Mouse (Mus musculus) hindbrain, postnatal 0 days (tissue): ENCODE measurements at regions not wholly inside any gene's neighbourhood (a gene's known extent, or its start where the extent isn't known, plus 50 kb on each side); places are given as distances from the start of the nearest gene placed in this dataset.

ENCODE experiments used
- ATAC-seq: fragments of 200-750 bp; cut with Nextera tagmentation; 2 replicates; pipeline ENCODE4 v1.8.0; 2017; ENCODE audit warnings: mild to moderate bottlenecking, moderate TSS enrichment, moderate library complexity
- DNase-seq: peaks from one replicate; pipeline ENCODE4 v3.0.0-alpha.2; 2015; ENCODE audit warnings: low spot score
- H3K27ac ChIP-seq: fragments of 300-500 bp; sonication (generic); 2 replicates; pipeline ENCODE4 v1.5.1; 2014; ENCODE audit warnings: mild to moderate bottlenecking
- H3K27me3 ChIP-seq: fragments of 300-500 bp; sonication (generic); 2 replicates; pipeline ENCODE4 v1.6.1; 2014; ENCODE audit warnings: low read length, mixed read lengths; ENCODE audit not compliant: insufficient read depth
- H3K36me3 ChIP-seq: fragments of 300-500 bp; sonication (generic); 2 replicates; pipeline ENCODE4 v1.6.1; 2014; ENCODE audit warnings: low read length, mixed read lengths; ENCODE audit not compliant: insufficient read depth
- H3K4me1 ChIP-seq: fragments of 300-500 bp; sonication (generic); 2 replicates; pipeline ENCODE4 v1.6.1; 2014; ENCODE audit warnings: antibody characterized with exemption, low read length, mixed read lengths; ENCODE audit not compliant: insufficient read depth
- H3K4me2 ChIP-seq: fragments of 300-500 bp; sonication (generic); 2 replicates; pipeline ENCODE4 v1.6.1; 2014; ENCODE audit warnings: low read depth, mild to moderate bottlenecking, low read length, moderate library complexity, mixed read lengths
- H3K4me3 ChIP-seq: fragments of 300-500 bp; sonication (generic); 2 replicates; pipeline ENCODE4 v1.5.1; 2014; ENCODE audit warnings: low read length
- H3K9ac ChIP-seq: fragments of 300-500 bp; sonication (generic); replicated peaks from 2 replicates; pipeline ENCODE4 v1.6.1; 2014; ENCODE audit warnings: mild to moderate bottlenecking, low read length, moderate library complexity, mixed read lengths
- H3K9me3 ChIP-seq: fragments of 300-500 bp; sonication (generic); 2 replicates; pipeline ENCODE4 v1.6.1; 2016; ENCODE audit warnings: low read length, mixed read lengths
- CTCF ChIP-seq: IDR thresholded peaks from 2 replicates; pipeline ENCODE4 v1.5.1; 2016; ENCODE audit warnings: antibody characterized with exemption, control low read depth, low read depth
- WGBS: fragments of 180-500 bp; shearing (Covaris S2); extraction: QIAGEN DNeasy Blood & Tissue Kit; methylation state at CpG from one replicate; pipeline ENCODE4 v1.1.7; 2014; 5-methylcytosine and 5-hydroxymethylcytosine counted together

GRCm38 (mm10) chr5:40714497-40715128 lies 959.3 kb upstream of the Hs3st1 start:
- no peak overlapping the region for H3K27ac ChIP-seq
- 86% methylated on average over 3 of the region's 3 CpGs for WGBS
- DNase-seq (no peak), ATAC-seq (no peak)
- no peaks in the 10 kb centered on the region for H3K9me3 ChIP-seq
- H3K4me3 ChIP-seq, result no peak overlapping the region
- H3K9ac ChIP-seq, result no peak overlapping the region
- no peaks in the 10 kb centered on the region for H3K36me3 ChIP-seq
- no peak overlapping the region for H3K4me2 ChIP-seq
- no peak for TF ChIP-seq CTCF
- no peaks in the 10 kb centered on the region for H3K4me1 ChIP-seq
- no peaks in the 10 kb centered on the region for H3K27me3 ChIP-seq

DNA sequence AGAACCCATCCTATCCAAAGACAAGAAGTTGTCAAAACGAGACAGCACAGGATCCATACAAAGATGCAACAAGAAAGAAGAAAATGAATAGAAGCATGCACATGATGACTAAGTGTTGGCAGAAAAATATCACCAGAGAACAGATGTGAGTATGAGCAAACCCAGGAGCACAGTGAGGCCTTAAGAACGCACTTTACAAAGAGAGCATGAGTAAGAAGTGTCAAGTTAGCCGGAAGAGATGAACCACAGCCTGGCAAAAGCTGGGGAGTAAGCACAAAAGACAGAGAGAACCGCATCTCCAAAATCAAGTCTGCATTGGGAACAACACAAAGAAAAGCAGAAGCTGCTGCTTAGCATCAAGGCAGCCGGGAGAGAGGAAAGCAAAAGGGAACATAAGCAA lies 946.4 kb upstream of the Hs3st1 start:
- H3K9ac ChIP-seq, result no peak overlapping the region
- ATAC-seq (no peak), DNase-seq (no peak)
- no peak overlapping the region for H3K4me2 ChIP-seq
- TF ChIP-seq CTCF, result no peak
- no peak overlapping the region for H3K4me3 ChIP-seq
- H3K4me1 ChIP-seq, result no peaks in the 10 kb centered on the region
- H3K27ac ChIP-seq, result no peak overlapping the region
- WGBS, result 79% methylated on average over 5 of the region's 5 CpGs
- no peaks in the 10 kb centered on the region for H3K36me3 ChIP-seq
- H3K27me3 ChIP-seq, result no peaks in the 10 kb centered on the region
- H3K9me3 ChIP-seq, result no peaks in the 10 kb centered on the region

- H3K4me1 ChIP-seq, result no peaks in the 10 kb centered on the region
- 87% methylated on average over 3 of the region's 3 CpGs for WGBS
- H3K36me3 ChIP-seq, result no peaks in the 10 kb centered on the region
- DNase-seq (no peak), ATAC-seq (no peak)
- H3K4me3 ChIP-seq, result no peak overlapping the region
- H3K9ac ChIP-seq, result no peak overlapping the region
- no peak for TF ChIP-seq CTCF
- no peak overlapping the region for H3K4me2 ChIP-seq
- H3K27ac ChIP-seq, result no peak overlapping the region
- H3K27me3 ChIP-seq, result no peaks in the 10 kb centered on the region
- H3K9me3 ChIP-seq, result no peaks in the 10 kb centered on the region
These were observed 942.4 kb upstream of the Hs3st1 start for GRCm38 (mm10) chr5:40697517-40698298.
